Mouse (Mus musculus): ENCODE results near the gene Vpreb1. TPM values are rescaled to one million over a fixed set of nuclear protein-coding genes. Genes with fewer than 3 reads are reported as not detected.

Gene Vpreb1
- polyA plus RNA-seq, 1 experiment from 2014 or later: 3.0 TPM

GRCm38 (mm10) chr16:16826223-16826622 is 44.4 kb downstream of the Vpreb1 start:
- H3K27me3 ChIP-seq (replicated peaks; ENCODE audit: control insufficient read depth, insufficient read depth, low read length): no peaks in the 10 kb centered on the region
- no peak for ATAC-seq
- no peak overlapping the region for H3K9ac ChIP-seq (replicated peaks; ENCODE audit: low read depth, low read length)
- H3K4me3 ChIP-seq (replicated peaks; ENCODE audit: low read length): no peak overlapping the region
- no peaks in the 10 kb centered on the region for H3K9me3 ChIP-seq (ENCODE audit: control insufficient read depth, low read length)
- WGBS: 72% methylated on average over 2 of the region's 2 CpGs
- no peaks in the 10 kb centered on the region for H3K4me1 ChIP-seq (replicated peaks; ENCODE audit: control insufficient read depth, insufficient read depth, low read length)
- no peaks in the 10 kb centered on the region for H3K36me3 ChIP-seq (ENCODE audit: control insufficient read depth, insufficient read depth)
- no peak overlapping the region for H3K4me2 ChIP-seq (ENCODE audit: low read length)
- no peak overlapping the region for H3K27ac ChIP-seq (ENCODE audit: low read length)

GRCm38 (mm10) chr16:16825476-16825875 is 45.2 kb downstream of the Vpreb1 start:
- H3K4me3 ChIP-seq (replicated peaks; ENCODE audit: low read length): no peak overlapping the region
- no peaks in the 10 kb centered on the region for H3K4me1 ChIP-seq (replicated peaks; ENCODE audit: control insufficient read depth, insufficient read depth, low read length)
- no peak overlapping the region for H3K9ac ChIP-seq (replicated peaks; ENCODE audit: low read depth, low read length)
- no peak overlapping the region for H3K4me2 ChIP-seq (ENCODE audit: low read length)
- H3K36me3 ChIP-seq (ENCODE audit: control insufficient read depth, insufficient read depth): no peaks in the 10 kb centered on the region
- no peak overlapping the region for H3K27ac ChIP-seq (ENCODE audit: low read length)
- H3K27me3 ChIP-seq (replicated peaks; ENCODE audit: control insufficient read depth, insufficient read depth, low read length): no peaks in the 10 kb centered on the region
- H3K9me3 ChIP-seq (ENCODE audit: control insufficient read depth, low read length): no peaks in the 10 kb centered on the region
- WGBS: 35% methylated on average over 5 of the region's 5 CpGs
- no peak for ATAC-seq

Other genes starting within 250 kb of the Vpreb1 start
- gene Olfr19, start 194.4 kb downstream of the Vpreb1 start, polyA plus RNA-seq (2015; fragmentation: Nextera tagmentation; extraction: Ambion mirVana): not detected in 2 replicates
- 10.3 and 12.5 TPM in 2 replicates for gene Spag6l, start 41.4 kb downstream of the Vpreb1 start, polyA plus RNA-seq (2015; fragmentation: Nextera tagmentation; extraction: Ambion mirVana)
- 0.25 TPM in 1 of 2 replicates, not detected in the other for gene Igll1, start 6.9 kb downstream of the Vpreb1 start, polyA plus RNA-seq (2015; fragmentation: Nextera tagmentation; extraction: Ambion mirVana)
- 72.5 and 84.1 TPM in 2 replicates for gene Top3b, start 107 bp downstream of the Vpreb1 start, polyA plus RNA-seq (2015; fragmentation: Nextera tagmentation; extraction: Ambion mirVana)
- gene Ppm1f, start 25.6 kb upstream of the Vpreb1 start, polyA plus RNA-seq (2015; fragmentation: Nextera tagmentation; extraction: Ambion mirVana): 28.3 and 29.3 TPM in 2 replicates
- gene Mapk1, start 112.5 kb upstream of the Vpreb1 start, polyA plus RNA-seq (2015; fragmentation: Nextera tagmentation; extraction: Ambion mirVana): 196 and 210 TPM in 2 replicates
- 171 and 173 TPM in 2 replicates for gene Ypel1, start 198.9 kb upstream of the Vpreb1 start, polyA plus RNA-seq (2015; fragmentation: Nextera tagmentation; extraction: Ambion mirVana)
- gene Ppil2, start 240.4 kb upstream of the Vpreb1 start, polyA plus RNA-seq (2015; fragmentation: Nextera tagmentation; extraction: Ambion mirVana): 158 and 182 TPM in 2 replicates

All from forebrain, embryonic 16.5 days (tissue).